Mouse (Mus musculus) forebrain, embryonic 10.5 days (tissue): ENCODE results near the gene Npy5r. TPM values are rescaled to one million over a fixed set of nuclear protein-coding genes. Genes with fewer than 3 reads are reported as not detected.
A peak's percentile ranks its signal among the peaks of the same experiment; 100 is the strongest.

Experiments
- DNase-seq: peaks from one replicate; pipeline ENCODE4 v3.0.0-alpha.2; 2017; ENCODE audit warnings: low spot score; ENCODE audit errors: extremely low spot score
- H3K27ac ChIP-seq: fragments of 300-500 bp; sonication (generic); 2 replicates; pipeline ENCODE4 v1.5.1; 2016; ENCODE audit warnings: mild to moderate bottlenecking
- H3K27me3 ChIP-seq: fragments of 300-500 bp; sonication (generic); 2 replicates; pipeline ENCODE4 v1.6.1; 2016; ENCODE audit warnings: mild to moderate bottlenecking; ENCODE audit not compliant: poor library complexity, severe bottlenecking
- H3K36me3 ChIP-seq: fragments of 300-500 bp; sonication (generic); replicated peaks from 2 replicates; pipeline ENCODE4 v1.6.1; 2016; ENCODE audit warnings: mild to moderate bottlenecking, moderate library complexity
- H3K4me1 ChIP-seq: fragments of 300-500 bp; sonication (generic); 2 replicates; pipeline ENCODE4 v1.6.1; 2016
- H3K4me3 ChIP-seq: fragments of 300-500 bp; sonication (generic); 2 replicates; pipeline ENCODE4 v1.5.1; 2016; ENCODE audit warnings: mild to moderate bottlenecking, moderate library complexity
- H3K9me3 ChIP-seq: fragments of 300-500 bp; sonication (generic); 2 replicates; pipeline ENCODE4 v1.6.1; 2016; ENCODE audit warnings: mild to moderate bottlenecking, moderate library complexity
- WGBS: fragments of 180-500 bp; shearing (Covaris S2); methylation state at CpG from one replicate; pipeline ENCODE4 v1.1.7; 2016; 5-methylcytosine and 5-hydroxymethylcytosine counted together
- polyA plus RNA-seq: library from polyadenylated mRNA; unstranded; fragments of >200 nt; fragmentation: Nextera tagmentation; extraction: Ambion mirVana; gene quantifications from 2 replicates; pipeline ENCODE4 v1.2.1, GENCODE M21; 2016

Gene Npy5r
- polyA plus RNA-seq = 0.15 and 0.16 TPM in 2 replicates

DNA sequence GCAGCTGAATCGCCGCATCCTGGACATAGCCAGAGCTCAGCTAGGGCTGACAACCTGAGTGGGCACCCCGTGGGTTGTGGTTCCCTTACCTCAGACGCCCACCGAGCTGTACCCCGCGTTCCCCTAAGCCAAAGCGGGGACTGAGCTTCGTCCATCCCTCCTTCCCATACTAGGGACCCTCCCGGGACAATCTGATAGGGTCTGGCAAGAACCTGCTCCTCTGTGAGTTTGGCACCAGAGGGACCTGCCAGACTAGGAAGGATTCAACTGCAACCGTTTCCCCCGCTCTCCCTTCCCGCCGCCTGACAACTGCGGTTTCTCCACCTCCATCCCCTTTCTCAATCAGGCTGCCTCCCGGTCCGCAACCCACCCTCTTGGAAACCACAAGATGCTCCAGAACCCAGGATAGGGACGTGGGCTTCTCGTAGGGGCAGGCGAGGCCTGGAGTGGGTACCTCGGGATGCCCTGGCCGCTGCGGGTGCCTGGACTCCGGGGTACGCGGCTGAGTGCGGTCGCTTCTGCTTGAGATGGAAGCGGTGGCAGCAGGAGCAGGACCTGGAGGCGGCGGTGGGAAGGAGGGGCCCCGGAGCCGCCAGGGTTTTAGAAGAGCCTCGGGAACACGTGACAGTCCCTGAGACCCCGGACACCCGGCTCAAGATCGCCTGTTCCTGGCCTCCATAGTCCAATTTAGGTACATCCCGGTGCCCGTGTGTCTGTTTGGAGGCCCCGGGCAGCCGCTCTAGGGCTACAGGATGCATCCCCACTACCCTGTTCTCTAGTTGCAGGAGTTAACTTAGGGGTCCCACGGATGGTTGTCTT is at the start of gene Npy5r:
Gene Npy5r, minus strand, starts transcription at position 618 of the 819 bp plus-strand sequence.
- H3K4me3 ChIP-seq = peak within 1 kb of the TSS; percentile 63
- no peaks in the 10 kb centered on the region for H3K9me3 ChIP-seq
- peaks cover 14% of the 10 kb centered on the region for H3K4me1 ChIP-seq
- peak within 1 kb of the TSS; percentile 78 for H3K27ac ChIP-seq
- DNase-seq = peak; percentile 58
- WGBS = 2% methylated on average over 43 of the region's 43 CpGs
- H3K27me3 ChIP-seq = peaks cover 51% of the 10 kb centered on the region
- no peaks in the 10 kb centered on the region for H3K36me3 ChIP-seq

DNA sequence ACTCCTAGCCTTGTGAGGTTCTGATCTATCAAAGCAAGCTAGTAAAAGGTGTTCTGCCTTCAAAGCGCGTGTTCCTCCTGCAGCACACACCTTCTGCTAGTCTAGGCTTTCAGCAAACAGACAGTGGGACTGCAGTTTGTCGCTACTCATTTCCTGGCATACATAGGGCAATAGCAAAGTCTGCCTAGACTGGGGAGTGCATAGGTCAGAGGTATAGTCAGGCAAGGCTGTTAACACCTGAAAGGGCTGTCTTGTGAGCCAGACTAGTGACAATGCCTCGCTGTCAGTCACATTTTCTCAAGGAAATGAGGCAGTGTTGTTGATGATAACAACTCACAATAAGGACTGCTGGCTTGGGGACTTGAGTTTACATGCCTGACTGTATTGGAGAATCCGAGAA is 44.0 kb upstream of the Npy5r start:
- peaks cover 9% of the 10 kb centered on the region for H3K4me1 ChIP-seq
- H3K36me3 ChIP-seq = no peaks in the 10 kb centered on the region
- H3K27me3 ChIP-seq = peaks cover 28% of the 10 kb centered on the region
- H3K4me3 ChIP-seq = no peak overlapping the region
- H3K27ac ChIP-seq = no peak overlapping the region
- no peak for DNase-seq
- no peaks in the 10 kb centered on the region for H3K9me3 ChIP-seq
- 55% methylated on average over 5 of the region's 5 CpGs for WGBS

DNA sequence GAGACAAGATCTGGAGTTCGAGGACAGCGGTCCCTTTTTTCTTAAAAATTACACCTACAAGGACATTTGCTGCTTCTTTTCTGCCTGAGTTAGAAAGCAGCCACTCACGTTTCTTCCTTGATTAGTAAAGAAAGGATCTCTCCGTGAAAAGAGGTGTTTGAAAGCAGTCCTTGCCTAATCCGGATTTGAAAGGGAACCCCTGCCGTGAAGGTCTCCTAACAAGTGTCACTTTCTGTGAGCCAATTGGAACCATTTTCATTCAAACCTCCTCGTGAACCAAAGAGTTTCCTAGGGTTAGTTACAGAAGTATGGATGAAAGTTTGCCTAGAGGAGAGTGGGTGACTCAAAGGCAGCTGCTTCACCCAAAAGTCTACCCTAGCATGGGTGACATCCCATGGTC is 41.5 kb upstream of the Npy5r start:
- 8% methylated on average over 7 of the region's 7 CpGs for WGBS
- DNase-seq = peak; percentile 27
- Histone ChIP-seq H3K36me3 (no peaks in the 10 kb centered on the region), H3K27me3 (peaks cover 28% of the 10 kb centered on the region), H3K4me3 (no peak overlapping the region), H3K9me3 (no peaks in the 10 kb centered on the region), H3K4me1 (peaks cover 9% of the 10 kb centered on the region), H3K27ac (no peak overlapping the region)

DNA sequence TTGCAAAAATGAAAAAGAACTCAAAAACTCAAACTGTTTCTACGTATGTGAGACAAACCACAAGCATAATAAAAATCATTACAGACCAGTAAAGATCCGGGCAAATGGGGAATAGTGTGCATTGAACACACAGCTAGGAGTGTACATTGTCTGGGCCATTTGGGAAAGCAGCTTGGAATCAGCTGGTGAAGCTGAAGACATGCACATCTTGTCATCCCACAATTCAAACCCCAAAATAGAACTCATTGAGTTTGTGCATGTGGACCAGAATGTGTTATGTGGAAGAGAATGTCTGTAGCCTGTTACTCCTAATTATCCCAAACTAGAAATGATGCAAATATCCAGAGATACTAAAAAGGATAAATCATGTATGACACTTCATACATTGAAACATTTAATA is 34.9 kb upstream of the Npy5r start:
- Histone ChIP-seq H3K27me3 (peaks cover 7% of the 10 kb centered on the region; the same call in 1 of the 2 replicates), H3K4me1 (no peaks in the 10 kb centered on the region), H3K9me3 (no peaks in the 10 kb centered on the region), H3K27ac (no peak overlapping the region), H3K36me3 (no peaks in the 10 kb centered on the region), H3K4me3 (no peak overlapping the region)
- 89% methylated on average over 2 of the region's 2 CpGs for WGBS
- no peak for DNase-seq

DNA sequence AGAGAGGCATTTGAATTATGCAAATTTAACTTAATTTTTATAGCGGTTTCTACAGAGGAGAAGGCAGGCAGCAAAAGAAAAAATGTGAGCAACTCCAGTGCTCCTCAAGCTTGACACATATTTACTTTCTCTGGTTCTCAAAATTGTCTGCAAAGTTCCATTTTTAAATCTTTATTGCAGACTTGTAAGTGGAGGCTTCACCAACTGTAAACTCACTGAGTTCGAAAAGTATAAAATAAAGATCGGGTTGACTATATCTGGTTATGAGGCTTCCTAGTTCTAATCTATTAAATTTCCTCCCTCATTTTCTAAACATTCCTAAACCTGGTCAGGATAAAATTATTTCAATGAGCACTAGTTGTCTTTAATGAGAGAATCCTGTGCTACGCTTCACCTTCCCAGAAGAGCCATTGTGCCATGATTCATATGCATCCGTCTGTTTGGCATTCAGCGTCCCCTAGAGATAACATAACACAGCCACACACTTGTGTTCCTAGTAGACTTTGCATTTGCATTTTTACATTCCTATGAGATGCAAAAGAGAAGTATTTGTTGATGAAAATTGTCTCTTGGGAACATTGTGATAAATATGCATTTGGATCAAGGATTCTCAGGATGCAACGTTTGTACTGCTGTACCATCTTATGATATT is 26.5 kb upstream of the Npy5r start:
- WGBS = 93% methylated on average over 7 of the region's 7 CpGs
- H3K27ac ChIP-seq = no peak overlapping the region
- H3K27me3 ChIP-seq = no peaks in the 10 kb centered on the region
- H3K4me3 ChIP-seq = no peak overlapping the region
- H3K36me3 ChIP-seq = no peaks in the 10 kb centered on the region
- DNase-seq = no peak
- H3K9me3 ChIP-seq = peaks cover 8% of the 10 kb centered on the region; the same call in 1 of the 2 replicates
- no peaks in the 10 kb centered on the region for H3K4me1 ChIP-seq

DNA sequence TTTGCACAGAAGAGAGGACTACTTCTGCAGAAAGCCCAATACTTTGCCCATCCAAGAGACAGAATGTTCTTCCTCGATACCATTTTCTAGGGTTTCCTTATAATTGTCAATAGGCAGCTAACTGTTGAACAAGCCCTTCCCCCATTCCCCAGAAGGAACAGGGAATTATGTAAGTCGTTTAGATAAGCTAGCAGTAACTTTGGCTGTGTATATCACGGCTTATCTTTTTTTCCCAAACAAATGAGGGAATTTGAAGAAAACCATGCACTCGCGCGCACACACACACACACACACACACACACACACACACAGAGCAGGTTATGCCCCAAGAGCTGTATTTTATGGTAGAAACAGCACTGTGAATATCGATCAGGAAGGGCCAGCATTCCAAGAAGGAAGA is 10.9 kb upstream of the Npy5r start:
- H3K4me3 ChIP-seq = no peak overlapping the region
- H3K36me3 ChIP-seq = no peaks in the 10 kb centered on the region
- H3K4me1 ChIP-seq = peaks cover 18% of the 10 kb centered on the region
- H3K9me3 ChIP-seq = no peaks in the 10 kb centered on the region
- peaks cover 62% of the 10 kb centered on the region for H3K27me3 ChIP-seq
- no peak overlapping the region for H3K27ac ChIP-seq
- no peak for DNase-seq
- 80% methylated on average over 7 of the region's 7 CpGs for WGBS

DNA sequence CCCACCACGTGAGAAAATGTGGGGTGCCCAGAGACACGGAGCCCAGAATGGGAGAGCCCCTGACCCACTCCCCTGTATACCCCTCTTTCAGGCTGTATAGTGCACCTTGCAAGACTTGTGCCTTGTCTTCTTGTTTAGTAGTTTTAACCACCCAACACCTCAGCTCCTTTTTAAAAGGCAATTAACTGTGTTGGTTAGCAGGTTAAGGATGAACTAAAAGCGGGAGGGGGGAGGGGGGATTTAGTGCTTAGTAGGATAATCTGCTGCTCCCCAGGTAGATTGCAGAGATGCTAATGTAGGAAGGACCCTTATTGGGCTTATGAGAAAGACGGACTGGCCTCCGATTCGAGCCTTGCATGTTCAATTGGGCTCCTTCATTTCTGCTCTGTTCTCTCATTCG is 10.1 kb upstream of the Npy5r start:
- peaks cover 62% of the 10 kb centered on the region for H3K27me3 ChIP-seq
- peaks cover 18% of the 10 kb centered on the region for H3K4me1 ChIP-seq
- peak overlapping the region; percentile 53 for H3K4me3 ChIP-seq
- no peaks in the 10 kb centered on the region for H3K9me3 ChIP-seq
- no peak overlapping the region for H3K27ac ChIP-seq
- no peak for DNase-seq
- 7% methylated on average over 7 of the region's 7 CpGs for WGBS
- no peaks in the 10 kb centered on the region for H3K36me3 ChIP-seq

DNA sequence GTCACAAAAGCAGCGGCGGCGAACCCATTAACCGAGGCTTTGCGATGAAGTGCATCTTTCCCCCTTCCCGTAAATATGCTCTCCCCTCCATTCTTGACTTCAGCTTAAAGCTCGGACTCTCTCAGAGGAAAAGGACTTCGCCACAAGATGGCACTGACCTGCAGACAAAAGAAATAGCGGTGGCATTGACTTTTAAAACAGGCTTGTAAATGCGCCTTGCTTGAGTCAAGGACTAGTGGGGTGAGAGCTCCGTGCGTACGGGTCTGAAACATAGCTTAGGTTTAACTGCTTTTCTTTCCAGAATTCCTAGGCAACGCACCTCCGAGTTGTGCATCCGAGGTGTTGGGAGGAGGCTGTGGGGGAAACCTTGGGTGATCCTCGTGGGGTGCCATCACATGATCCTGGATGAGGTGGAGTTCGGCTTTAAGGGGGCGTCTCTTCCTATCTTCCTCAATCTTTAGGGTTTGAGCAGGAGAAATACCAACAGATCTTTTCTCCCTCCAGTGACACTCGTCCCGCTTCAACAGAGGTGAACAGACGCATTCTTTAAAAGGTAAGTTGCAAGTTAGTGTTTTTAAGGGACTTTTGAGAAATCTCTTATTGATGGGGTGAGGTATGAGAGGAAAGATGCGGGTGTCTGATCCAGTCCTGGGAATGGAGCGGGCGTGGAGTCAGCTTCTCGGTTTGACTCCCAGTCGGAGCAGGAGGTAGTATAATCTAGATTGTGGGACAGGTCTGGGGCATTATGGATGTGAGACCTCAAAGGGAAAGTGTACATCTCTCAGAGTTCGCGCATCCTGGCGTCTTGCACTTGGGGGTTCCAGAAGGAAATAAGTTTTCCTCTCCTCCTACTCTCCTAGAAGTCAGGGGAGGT is 9.3 kb upstream of the Npy5r start, which contains the start of gene Npy1r:
Gene Npy1r, plus strand, starts transcription at position 223 of the 874 bp plus-strand sequence.
- Histone ChIP-seq H3K4me3 (peak within 1 kb of the TSS; percentile 53), H3K9me3 (no peaks in the 10 kb centered on the region), H3K4me1 (peaks cover 18% of the 10 kb centered on the region), H3K36me3 (no peaks in the 10 kb centered on the region), H3K27me3 (peaks cover 62% of the 10 kb centered on the region), H3K27ac (no peak within 1 kb of the TSS)
- DNase-seq = peak; percentile 51
- under 1% methylated on average over 30 of the region's 30 CpGs for WGBS

DNA sequence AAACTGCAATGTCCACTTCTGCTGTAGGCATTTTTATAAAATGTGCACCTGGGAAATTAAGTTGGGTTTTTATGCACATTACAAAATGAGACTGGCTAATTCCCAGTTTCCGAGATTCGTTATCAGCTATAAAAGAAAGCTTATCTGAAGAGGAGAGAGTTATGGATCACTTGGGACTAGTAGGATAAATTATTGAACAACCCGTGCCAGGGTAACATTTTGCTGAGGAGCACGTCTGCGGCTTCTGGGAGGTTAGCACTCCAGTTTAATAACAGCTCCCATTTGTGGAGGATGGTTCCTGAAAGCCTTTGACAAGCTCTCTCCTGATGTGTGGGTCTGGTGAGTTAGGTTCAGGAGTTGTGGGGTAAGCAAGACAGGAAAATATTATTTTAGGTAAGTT is 2.5 kb upstream of the Npy5r start:
- 86% methylated on average over 5 of the region's 5 CpGs for WGBS
- Histone ChIP-seq H3K4me3 (no peak overlapping the region), H3K9me3 (no peaks in the 10 kb centered on the region), H3K4me1 (peaks cover 14% of the 10 kb centered on the region), H3K27ac (no peak overlapping the region), H3K27me3 (peaks cover 62% of the 10 kb centered on the region), H3K36me3 (no peaks in the 10 kb centered on the region)
- no peak for DNase-seq

DNA sequence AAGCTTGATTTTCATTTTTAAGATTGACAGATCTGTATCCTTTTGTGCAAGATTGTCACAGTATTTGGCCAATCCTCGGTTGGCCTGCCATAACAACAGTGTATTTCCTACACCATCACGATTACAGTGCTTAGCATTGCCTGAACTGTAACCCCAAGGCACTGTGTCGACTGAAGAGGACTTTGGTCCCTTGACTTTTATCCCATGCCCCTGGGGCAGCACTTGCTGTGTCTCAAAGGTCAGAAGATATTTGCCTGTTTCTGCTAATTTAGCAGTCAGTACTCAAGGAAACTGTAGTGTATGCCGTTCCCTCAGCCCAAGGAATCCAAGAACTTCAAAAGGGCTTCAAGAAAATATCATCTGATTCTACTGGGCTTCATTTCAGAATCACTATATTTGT is 871 bp upstream of the Npy5r start:
- H3K27ac ChIP-seq = no peak overlapping the region
- H3K4me1 ChIP-seq = peaks cover 14% of the 10 kb centered on the region
- no peak for DNase-seq
- no peaks in the 10 kb centered on the region for H3K36me3 ChIP-seq
- peaks cover 51% of the 10 kb centered on the region for H3K27me3 ChIP-seq
- H3K9me3 ChIP-seq = no peaks in the 10 kb centered on the region
- 59% methylated on average over 4 of the region's 4 CpGs for WGBS
- no peak overlapping the region for H3K4me3 ChIP-seq

DNA sequence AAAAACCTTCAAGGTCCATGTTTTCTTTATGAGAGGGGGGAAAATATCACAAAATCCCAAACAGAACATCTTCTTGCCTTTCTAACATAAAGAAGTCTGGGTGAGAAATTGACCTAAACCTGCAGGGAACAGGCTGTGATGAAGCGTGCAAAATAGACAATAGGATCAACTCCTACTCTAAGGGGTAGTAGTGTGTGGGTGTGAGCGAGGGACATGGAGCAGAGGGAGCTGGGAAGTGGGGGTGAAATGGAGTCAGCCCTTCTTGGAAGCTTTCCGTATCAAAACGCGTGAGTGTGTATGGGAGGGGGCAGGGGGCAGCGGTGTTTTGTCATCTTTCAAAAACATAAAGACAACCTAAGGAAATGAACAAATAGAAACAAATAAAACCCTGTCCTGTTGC is 467 bp upstream of the Npy5r start:
- H3K36me3 ChIP-seq = no peaks in the 10 kb centered on the region
- WGBS = 35% methylated on average over 6 of the region's 6 CpGs
- H3K4me3 ChIP-seq = peak overlapping the region; percentile 63
- peaks cover 51% of the 10 kb centered on the region for H3K27me3 ChIP-seq
- H3K4me1 ChIP-seq = peaks cover 14% of the 10 kb centered on the region
- no peak for DNase-seq
- no peaks in the 10 kb centered on the region for H3K9me3 ChIP-seq
- no peak overlapping the region for H3K27ac ChIP-seq

DNA sequence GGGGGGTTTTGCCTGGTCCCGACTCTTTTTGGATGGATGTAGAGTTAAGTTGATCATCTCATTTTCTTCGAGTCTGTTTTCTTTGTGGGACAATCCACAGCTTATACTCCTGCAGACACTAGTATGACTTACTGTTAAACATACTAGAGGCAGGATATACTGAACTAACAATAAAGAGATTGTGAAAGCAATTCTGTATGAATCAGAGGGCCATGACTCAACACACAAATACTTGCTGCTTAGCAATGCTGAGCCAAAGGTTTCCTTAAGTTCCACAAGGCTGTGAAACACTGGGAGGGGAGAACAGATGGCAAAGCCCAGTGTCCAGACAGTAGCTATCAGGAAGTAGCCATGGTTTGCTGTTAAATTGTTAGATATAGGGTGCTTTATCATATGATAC is 6.7 kb downstream of the Npy5r start:
- Histone ChIP-seq H3K27me3 (peaks cover 8% of the 10 kb centered on the region), H3K4me1 (no peaks in the 10 kb centered on the region), H3K36me3 (no peaks in the 10 kb centered on the region), H3K4me3 (no peak overlapping the region), H3K27ac (no peak overlapping the region), H3K9me3 (no peaks in the 10 kb centered on the region)
- no peak for DNase-seq
- WGBS = 94% methylated on average over 2 of the region's 2 CpGs
